Mouse (Mus musculus): Measurements from ENCODE around the gene Gm29609.

The Gm29609 gene

GRCm38 (mm10) chr5:31138241-31138967, 41.3 kb downstream of the Gm29609 start, which contains the start of gene Ucn:
Ucn (minus strand) TSS chr5:31138829.
- no peak for DNase-seq

- no peak for DNase-seq
Observed at GRCm38 (mm10) chr5:31137658-31138057, 42.1 kb downstream of the Gm29609 start.

GRCm38 (mm10) chr5:31136730-31137424, 42.8 kb downstream of the Gm29609 start:
- no peak for DNase-seq

- no peak for DNase-seq
Observed at GRCm38 (mm10) chr5:31126050-31126449, 53.7 kb downstream of the Gm29609 start.

GRCm38 (mm10) chr5:31123481-31123880, 56.2 kb downstream of the Gm29609 start:
- no peak for DNase-seq

- DNase-seq: no peak
Observed at GRCm38 (mm10) chr5:31121111-31121510, 58.6 kb downstream of the Gm29609 start.

GRCm38 (mm10) chr5:31116912-31117311, 62.8 kb downstream of the Gm29609 start:
- DNase-seq: no peak

- no peak for DNase-seq
Observed at GRCm38 (mm10) chr5:31116354-31116753, 63.4 kb downstream of the Gm29609 start, which contains the start of gene Trim54. Trim54 (plus strand) TSS chr5:31116712.

- no peak for DNase-seq
Observed at GRCm38 (mm10) chr5:31110781-31111180, 68.9 kb downstream of the Gm29609 start.

- no peak for DNase-seq
Observed at GRCm38 (mm10) chr5:31108000-31108490, 71.7 kb downstream of the Gm29609 start, which contains the start of gene Slc30a3. Slc30a3 (minus strand) TSS chr5:31108237.

- no peak for DNase-seq
Observed at GRCm38 (mm10) chr5:31105814-31106335, 73.8 kb downstream of the Gm29609 start, which contains the start of gene Dnajc5g. Dnajc5g (plus strand) TSS chr5:31106285.

- DNase-seq: no peak
Observed at GRCm38 (mm10) chr5:31095711-31096480, 83.8 kb downstream of the Gm29609 start.

- peak; percentile 68 for DNase-seq
Observed at GRCm38 (mm10) chr5:31094799-31095691, 84.7 kb downstream of the Gm29609 start.

Measured in lung, postnatal 14 days (tissue).